Mouse (Mus musculus) kidney, embryonic 16.5 days (tissue): ENCODE results near the gene Ptprj. TPM values are rescaled to one million over a fixed set of nuclear protein-coding genes. Genes with fewer than 3 reads are reported as not detected.

Experiments used
- ATAC-seq: fragments of 200-750 bp; cut with Nextera tagmentation; 2 replicates; pipeline ENCODE4 v1.8.0; 2017; ENCODE audit warnings: moderate TSS enrichment; ENCODE audit not compliant: low FRiP score, low TSS enrichment
- H3K27ac ChIP-seq: fragments of 300-500 bp; sonication (generic); 2 replicates; pipeline ENCODE4 v1.5.1; 2014; ENCODE audit warnings: low read length
- H3K27me3 ChIP-seq: fragments of 300-500 bp; sonication (generic); 2 replicates; pipeline ENCODE4 v1.6.1; 2014; ENCODE audit warnings: low read length, control low read depth, mixed read lengths; ENCODE audit not compliant: insufficient read depth
- H3K36me3 ChIP-seq: fragments of 300-500 bp; sonication (generic); 2 replicates; pipeline ENCODE4 v1.6.1; 2014; ENCODE audit warnings: low read length, control low read depth, mixed read lengths; ENCODE audit not compliant: insufficient read depth
- H3K4me1 ChIP-seq: fragments of 300-500 bp; sonication (generic); 2 replicates; pipeline ENCODE4 v1.6.1; 2014; ENCODE audit warnings: low read length, control low read depth, mixed read lengths; ENCODE audit not compliant: insufficient read depth
- H3K4me2 ChIP-seq: fragments of 300-500 bp; sonication (generic); replicated peaks from 2 replicates; pipeline ENCODE4 v1.6.1; 2014; ENCODE audit warnings: low read depth, low read length
- H3K4me3 ChIP-seq: fragments of 300-500 bp; sonication (generic); 2 replicates; pipeline ENCODE4 v1.5.1; 2014; ENCODE audit warnings: mild to moderate bottlenecking, low read length
- H3K9ac ChIP-seq: fragments of 300-500 bp; sonication (generic); replicated peaks from 2 replicates; pipeline ENCODE4 v1.6.1; 2014; ENCODE audit warnings: low read length
- H3K9me3 ChIP-seq: fragments of 300-500 bp; sonication (generic); 2 replicates; pipeline ENCODE4 v1.6.1; 2016; ENCODE audit warnings: low read length, control low read depth
- WGBS: fragments of 180-500 bp; shearing (Covaris S2); extraction: QIAGEN DNeasy Blood & Tissue Kit; methylation state at CpG from one replicate; pipeline ENCODE4 v1.1.7; 2014; 5-methylcytosine and 5-hydroxymethylcytosine counted together
- polyA plus RNA-seq: library from polyadenylated mRNA; unstranded; fragments of >200 nt; fragmentation: Nextera tagmentation; extraction: Ambion mirVana; gene quantifications from 2 replicates; pipeline ENCODE4 v1.2.1, GENCODE M21; 2015

Gene Ptprj
- polyA plus RNA-seq, 1 experiment from 2014 or later: 7.0 TPM

GRCm38 (mm10) chr2:90579728-90580235 lies 665 bp downstream of the Ptprj start:
- Histone ChIP-seq H3K4me2 (peak overlapping the region; percentile 84), H3K9me3 (no peaks in the 10 kb centered on the region), H3K9ac (peak overlapping the region; percentile 91), H3K27me3 (0 out of 2 replicates have a peak, but pooled peaks cover 2% of the 10 kb centered on the region), H3K4me3 (peak overlapping the region; percentile 89), H3K4me1 (peaks cover 27% of the 10 kb centered on the region), H3K27ac (peak overlapping the region; percentile 93), H3K36me3 (no peaks in the 10 kb centered on the region)
- under 1% methylated on average over 43 of the region's 44 CpGs for WGBS
- peak; percentile 60 for ATAC-seq

GRCm38 (mm10) chr2:90579038-90579727 lies 1.3 kb downstream of the Ptprj start:
- no peak for ATAC-seq
- H3K4me2 ChIP-seq: peak overlapping the region; percentile 84
- 0 out of 2 replicates have a peak, but pooled peaks cover 2% of the 10 kb centered on the region for H3K27me3 ChIP-seq
- H3K36me3 ChIP-seq: no peaks in the 10 kb centered on the region
- H3K27ac ChIP-seq: peak overlapping the region; percentile 93
- WGBS: 2% methylated on average over 22 of the region's 23 CpGs
- H3K4me3 ChIP-seq: peak overlapping the region; percentile 89
- H3K9me3 ChIP-seq: no peaks in the 10 kb centered on the region
- peak overlapping the region; percentile 91 for H3K9ac ChIP-seq
- peaks cover 29% of the 10 kb centered on the region for H3K4me1 ChIP-seq

GRCm38 (mm10) chr2:90577451-90578279 lies 2.8 kb downstream of the Ptprj start:
- Histone ChIP-seq H3K4me1 (peaks cover 31% of the 10 kb centered on the region), H3K36me3 (no peaks in the 10 kb centered on the region), H3K4me2 (no peak overlapping the region), H3K27ac (no peak overlapping the region), H3K4me3 (no peak overlapping the region), H3K9ac (no peak overlapping the region), H3K27me3 (0 out of 2 replicates have a peak, but pooled peaks cover 2% of the 10 kb centered on the region), H3K9me3 (no peaks in the 10 kb centered on the region)
- WGBS: 86% methylated on average over 7 of the region's 7 CpGs
- ATAC-seq: no peak

- Histone ChIP-seq H3K27ac (no peak overlapping the region), H3K36me3 (no peaks in the 10 kb centered on the region), H3K9ac (no peak overlapping the region), H3K4me3 (no peak overlapping the region), H3K4me2 (no peak overlapping the region), H3K9me3 (no peaks in the 10 kb centered on the region), H3K4me1 (peaks cover 32% of the 10 kb centered on the region), H3K27me3 (no peaks in the 10 kb centered on the region)
- 41% methylated on average over 1 of the region's 1 CpGs for WGBS
- no peak for ATAC-seq
Measured at GRCm38 (mm10) chr2:90576936-90577335, 3.5 kb downstream of the Ptprj start.

GRCm38 (mm10) chr2:90576411-90576810 lies 4.0 kb downstream of the Ptprj start:
- ATAC-seq: no peak
- no peaks in the 10 kb centered on the region for H3K9me3 ChIP-seq
- 78% methylated on average over 6 of the region's 6 CpGs for WGBS
- H3K4me3 ChIP-seq: no peak overlapping the region
- H3K27ac ChIP-seq: no peak overlapping the region
- H3K9ac ChIP-seq: no peak overlapping the region
- H3K4me2 ChIP-seq: no peak overlapping the region
- H3K4me1 ChIP-seq: peaks cover 29% of the 10 kb centered on the region
- no peaks in the 10 kb centered on the region for H3K36me3 ChIP-seq
- no peaks in the 10 kb centered on the region for H3K27me3 ChIP-seq

- H3K27me3 ChIP-seq: no peaks in the 10 kb centered on the region
- ATAC-seq: no peak
- peaks cover 23% of the 10 kb centered on the region for H3K4me1 ChIP-seq
- no peak overlapping the region for H3K9ac ChIP-seq
- H3K9me3 ChIP-seq: no peaks in the 10 kb centered on the region
- no peaks in the 10 kb centered on the region for H3K36me3 ChIP-seq
- H3K4me3 ChIP-seq: no peak overlapping the region
- no peak overlapping the region for H3K27ac ChIP-seq
- WGBS: 75% methylated on average over 5 of the region's 5 CpGs
- H3K4me2 ChIP-seq: no peak overlapping the region
Measured at GRCm38 (mm10) chr2:90575713-90576112, 4.7 kb downstream of the Ptprj start.

- H3K27ac ChIP-seq: no peak overlapping the region
Measured at GRCm38 (mm10) chr2:90575116-90575515, 5.3 kb downstream of the Ptprj start.

GRCm38 (mm10) chr2:90574536-90574935 lies 5.9 kb downstream of the Ptprj start:
- H3K27ac ChIP-seq: no peak overlapping the region
- H3K36me3 ChIP-seq: no peaks in the 10 kb centered on the region
- WGBS: 71% methylated on average over 8 of the region's 8 CpGs
- ATAC-seq: no peak
- no peak overlapping the region for H3K4me3 ChIP-seq
- peaks cover 23% of the 10 kb centered on the region for H3K4me1 ChIP-seq
- no peaks in the 10 kb centered on the region for H3K27me3 ChIP-seq
- H3K4me2 ChIP-seq: no peak overlapping the region
- no peak overlapping the region for H3K9ac ChIP-seq
- H3K9me3 ChIP-seq: no peaks in the 10 kb centered on the region

More at GRCm38 (mm10) chr2:90575116-90575515, 5.3 kb downstream of the Ptprj start:
- Histone ChIP-seq H3K9me3 (no peaks in the 10 kb centered on the region), H3K9ac (no peak overlapping the region), H3K27me3 (no peaks in the 10 kb centered on the region), H3K4me3 (no peak overlapping the region), H3K4me1 (peaks cover 23% of the 10 kb centered on the region), H3K36me3 (no peaks in the 10 kb centered on the region), H3K4me2 (no peak overlapping the region)
- no peak for ATAC-seq
- WGBS: 82% methylated on average over 3 of the region's 3 CpGs

- H3K9ac ChIP-seq: no peak overlapping the region
- no peak overlapping the region for H3K4me2 ChIP-seq
- H3K9me3 ChIP-seq: no peaks in the 10 kb centered on the region
- H3K4me1 ChIP-seq: peaks cover 19% of the 10 kb centered on the region
- no peaks in the 10 kb centered on the region for H3K36me3 ChIP-seq
- H3K27me3 ChIP-seq: no peaks in the 10 kb centered on the region
- no peak for ATAC-seq
- H3K4me3 ChIP-seq: no peak overlapping the region
- 72% methylated on average over 17 of the region's 17 CpGs for WGBS
- no peak overlapping the region for H3K27ac ChIP-seq
Measured at GRCm38 (mm10) chr2:90573640-90574526, 6.6 kb downstream of the Ptprj start.
